Mouse (Mus musculus) mammary gland, adult 2 months (tissue): Measurements from ENCODE around the gene Ptpn6. TPM values are rescaled to one million over a fixed set of nuclear protein-coding genes. Genes with fewer than 3 reads are reported as not detected.

Source experiments
- polyA plus RNA-seq: library from polyadenylated mRNA; depleted of rRNA; stranded (reverse); fragments of >200 nt; gene quantifications from 2 replicates; pipeline ENCODE4 v1.2.3, GENCODE M21; 2012; ENCODE audit warnings: low replicate concordance; rRNA removed

Gene Ptpn6
- 82.7 and 124 TPM in 2 replicates for polyA plus RNA-seq

DNA sequence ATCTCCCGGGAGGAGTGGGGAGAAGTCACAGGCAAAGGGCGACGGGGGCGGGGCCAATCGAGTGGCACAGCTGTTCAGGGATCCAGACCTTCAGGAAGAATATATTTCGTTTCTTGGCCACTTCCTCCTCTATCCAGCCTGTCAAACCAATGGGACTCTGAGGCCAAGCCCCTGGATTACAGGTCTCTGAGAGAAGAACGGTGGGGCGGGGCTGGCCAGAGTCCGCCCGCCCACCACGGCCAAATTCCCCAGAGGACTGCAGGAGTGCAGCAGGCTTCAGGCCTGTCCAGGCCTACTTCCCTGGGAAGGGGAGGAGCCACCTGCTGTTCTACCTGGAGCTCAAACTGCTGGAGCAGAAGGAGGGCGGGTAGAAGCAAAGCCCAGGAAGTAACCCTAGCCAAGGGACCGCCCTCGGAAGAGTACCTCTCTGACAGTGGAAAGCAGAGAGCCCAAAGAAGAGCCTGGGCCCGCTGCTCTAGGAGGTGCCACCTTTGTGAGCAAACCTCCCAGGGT, at the start of gene Ptpn6:
Gene Ptpn6, minus strand, starts transcription at position 204 of the 513 bp plus-strand sequence.

DNA sequence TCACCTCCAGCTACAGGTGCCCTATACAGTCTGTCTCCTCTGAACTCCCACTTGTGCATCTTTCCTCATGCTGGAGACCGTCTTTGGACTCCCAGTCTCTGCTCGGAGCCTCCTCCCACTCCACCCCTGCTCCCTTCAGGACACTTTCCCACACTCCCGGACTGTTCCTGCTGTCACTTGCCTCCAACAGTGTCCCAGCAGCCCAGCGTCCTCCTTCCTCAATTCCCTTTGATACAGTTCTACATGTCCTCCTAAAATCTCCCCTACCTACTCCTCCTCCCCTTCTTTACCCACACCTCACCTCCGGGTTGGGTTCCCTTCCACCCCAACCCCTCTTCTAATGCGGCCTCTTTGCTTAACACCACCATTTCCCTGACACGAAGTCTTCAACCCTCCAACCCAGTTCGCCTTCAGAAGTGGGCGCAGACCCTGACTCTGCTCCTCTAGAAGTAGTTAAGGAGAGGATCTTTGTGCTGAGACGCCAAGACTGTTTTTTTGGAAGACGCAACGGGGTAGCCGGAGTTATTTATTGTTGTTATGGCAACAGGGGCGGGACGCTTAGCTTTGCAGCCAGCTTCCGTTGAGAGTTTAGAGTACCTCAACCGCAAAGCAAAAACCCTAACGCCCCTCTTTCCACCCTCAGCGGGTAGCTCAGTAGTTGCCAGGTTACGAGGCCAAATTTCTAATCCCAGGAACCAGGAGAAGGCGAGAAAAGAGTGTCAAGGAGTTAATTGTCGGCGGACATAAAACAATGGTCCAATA, 40.9 kb upstream of the Ptpn6 start, which contains the start of gene Lrrc23:
Gene Lrrc23, minus strand, starts transcription at position 506 of the 762 bp plus-strand sequence.

DNA sequence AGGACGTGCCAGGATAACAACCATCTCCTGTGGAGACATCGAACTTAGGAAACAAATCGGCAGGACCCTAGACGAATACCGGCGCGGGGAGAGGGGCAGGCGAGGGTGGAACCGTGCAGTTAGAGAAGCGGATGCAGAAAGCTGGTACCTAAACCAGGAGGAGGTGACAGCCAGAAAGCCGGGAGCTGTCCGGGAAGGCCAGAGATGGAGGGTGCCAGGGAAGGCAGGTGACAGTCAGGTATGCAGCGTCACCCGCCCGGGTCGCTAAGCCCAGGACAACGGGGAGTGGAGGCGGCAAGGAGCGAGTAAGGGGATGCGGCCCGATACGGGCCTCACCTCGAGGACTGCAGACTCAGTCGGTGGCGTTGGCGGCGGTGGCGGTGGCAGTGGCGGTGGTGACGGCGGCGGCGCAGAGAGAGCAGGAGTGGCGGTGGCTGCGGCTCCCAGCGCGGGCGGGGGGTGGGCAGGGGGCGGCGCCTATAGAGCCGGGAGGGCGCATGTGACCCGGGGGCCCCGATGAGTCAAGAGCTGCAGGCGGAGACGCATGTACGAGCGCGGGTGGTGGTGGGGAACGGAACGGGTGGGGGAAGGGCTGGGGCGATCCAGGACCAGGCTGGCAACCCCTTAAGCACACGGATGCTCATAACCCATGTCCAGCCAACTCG, 30.7 kb upstream of the Ptpn6 start, which contains the start of gene Eno2:
Gene Eno2, minus strand, starts transcription at position 573 of the 665 bp plus-strand sequence.

DNA sequence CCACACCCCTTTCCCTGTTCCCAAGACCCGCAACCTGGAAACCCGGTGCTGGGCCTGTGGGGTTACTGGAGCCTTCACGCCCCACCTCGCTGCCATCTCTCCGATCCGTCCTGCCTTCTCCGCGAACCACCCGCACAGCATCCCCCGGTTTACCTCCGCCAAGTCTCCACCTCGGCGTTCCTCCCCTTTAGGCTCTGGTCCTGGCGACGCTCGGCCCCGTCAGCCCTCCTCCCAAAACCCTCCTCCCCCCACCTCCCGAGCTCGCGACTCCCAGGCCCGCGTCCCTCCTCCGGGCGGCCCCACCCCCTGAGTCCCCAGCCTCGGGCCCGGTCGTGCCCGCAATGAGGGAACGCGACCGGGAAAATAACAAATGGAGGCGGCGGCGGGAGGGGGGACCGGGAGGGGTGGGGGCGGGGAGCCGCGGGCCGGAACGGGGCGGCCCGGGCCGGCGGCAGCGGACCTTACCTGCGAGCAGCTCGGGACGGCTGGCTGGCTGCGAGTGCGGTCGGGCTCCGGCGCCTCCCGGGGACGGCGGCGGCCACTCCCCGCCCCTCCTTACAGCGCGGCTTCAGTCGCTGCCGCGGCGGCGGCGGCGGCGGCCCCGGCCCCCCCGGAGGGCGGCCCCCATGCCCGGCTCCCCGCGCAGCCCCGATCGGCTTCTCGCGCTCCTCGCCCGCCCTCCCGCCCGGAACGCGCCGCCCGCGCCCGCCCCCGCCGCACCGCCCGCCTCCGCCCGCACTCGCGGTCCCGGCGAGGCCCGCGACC, 17.5 kb upstream of the Ptpn6 start, which contains the start of the genes Gm45234 and Atn1:
Gene Gm45234, minus strand, starts transcription at position 191 of the 765 bp plus-strand sequence.
Gene Atn1, minus strand, starts transcription at position 694 of the 765 bp plus-strand sequence.

DNA sequence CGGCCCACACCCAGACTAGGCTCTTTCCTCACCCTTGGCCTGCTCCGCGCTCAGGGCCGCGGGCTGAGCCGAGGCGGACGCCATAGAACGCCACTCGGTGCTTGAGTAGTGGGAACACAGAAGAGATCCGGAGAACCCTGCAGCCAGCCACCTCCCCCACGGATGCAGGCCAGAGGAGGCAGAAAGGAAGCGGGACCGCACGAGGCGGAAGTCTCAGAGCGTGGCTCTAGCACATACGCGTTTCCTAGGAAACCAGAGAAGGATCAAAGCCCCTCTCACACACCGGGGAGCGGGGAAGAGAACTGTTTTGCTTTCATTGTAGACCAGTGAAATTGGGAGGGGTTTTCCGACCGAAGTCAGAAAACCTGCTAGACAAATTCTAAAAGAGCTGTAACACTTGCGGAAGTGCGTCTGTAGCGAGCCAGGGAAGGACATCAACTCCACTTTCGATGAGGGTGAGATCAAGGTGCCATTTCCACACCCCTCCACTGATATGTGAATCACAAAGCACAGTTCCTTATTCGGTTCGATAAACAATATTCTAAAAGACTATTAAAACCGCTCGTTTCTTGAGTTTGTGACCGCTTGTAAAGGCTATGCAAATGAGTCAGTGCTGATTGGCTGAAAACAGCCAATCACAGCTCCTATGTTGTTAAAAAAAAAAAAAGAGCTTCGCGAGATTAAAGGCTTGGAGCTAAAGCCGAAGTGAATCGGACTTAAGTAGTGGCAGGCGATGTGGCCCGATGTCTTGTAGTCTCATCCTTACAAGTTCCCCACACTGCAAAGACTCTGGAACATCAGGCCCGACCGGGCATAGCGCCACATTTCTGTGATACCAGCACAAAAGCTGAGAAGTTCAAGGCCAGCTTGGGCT, 2.6 kb upstream of the Ptpn6 start, which contains the start of gene Grcc10:
Gene Grcc10, minus strand, starts transcription at position 487 of the 874 bp plus-strand sequence.

DNA sequence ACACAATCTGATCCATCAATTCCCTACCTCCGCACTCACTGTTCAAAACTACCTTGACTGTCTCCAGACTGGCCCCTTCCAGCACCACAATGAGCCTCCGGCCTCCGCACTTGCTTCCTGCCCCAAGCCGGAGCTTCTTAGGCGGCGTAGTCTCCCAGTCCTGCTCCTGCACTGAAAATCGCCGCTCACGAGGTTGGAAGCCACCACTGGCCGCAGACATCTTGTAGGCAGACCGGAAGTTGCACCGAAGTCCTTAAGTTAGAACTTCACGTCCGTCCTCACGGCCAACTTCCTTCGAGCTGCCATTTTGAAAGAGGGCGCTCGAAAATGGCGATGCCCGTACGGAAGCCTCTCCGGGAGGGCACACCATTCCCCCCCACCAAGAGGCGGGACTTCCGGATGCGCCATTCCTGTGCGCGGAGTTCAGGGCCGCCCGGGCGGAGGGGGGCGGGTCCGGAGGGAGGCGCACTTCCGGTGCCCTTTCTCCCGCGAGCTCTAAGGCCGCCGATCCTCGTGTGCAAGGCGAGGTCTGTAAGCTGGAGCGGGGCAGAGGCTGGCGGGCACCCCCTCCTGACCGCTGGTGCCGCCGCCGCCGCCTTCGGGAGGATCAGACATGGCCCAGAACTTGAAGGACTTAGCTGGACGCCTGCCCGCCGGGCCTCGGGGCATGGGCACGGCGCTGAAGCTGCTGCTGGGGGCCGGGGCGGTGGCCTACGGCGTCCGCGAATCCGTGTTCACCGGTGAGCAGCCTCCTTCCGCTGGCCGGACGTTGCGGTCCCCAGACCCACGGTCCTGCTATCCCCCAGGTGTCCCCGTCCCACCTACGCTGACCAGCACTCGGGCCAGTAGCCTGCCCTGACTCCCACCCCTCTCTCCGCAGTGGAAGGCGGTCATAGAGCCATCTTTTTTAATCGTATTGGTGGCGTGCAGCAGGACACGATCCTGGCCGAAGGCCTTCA, 26.4 kb downstream of the Ptpn6 start, which contains the start of the genes Emg1 and Phb2:
Gene Emg1, minus strand, starts transcription at position 355 of the 959 bp plus-strand sequence.
Gene Phb2, plus strand, starts transcription at position 513 of the 959 bp plus-strand sequence.

Other genes starting within 250 kb of the Ptpn6 start
- gene C1rl, start 245.6 kb downstream of the Ptpn6 start, polyA plus RNA-seq, result 6.1 and 7.9 TPM in 2 replicates
- 67.2 and 93.0 TPM in 2 replicates for gene C1ra, start 226.3 kb downstream of the Ptpn6 start, polyA plus RNA-seq
- 115 and 294 TPM in 2 replicates for gene C1s1, start 196.4 kb downstream of the Ptpn6 start, polyA plus RNA-seq
- gene C1rb, start 168.4 kb downstream of the Ptpn6 start, polyA plus RNA-seq, result 0.19 and 0.26 TPM in 2 replicates
- gene C1s2, start 102.6 kb downstream of the Ptpn6 start, polyA plus RNA-seq, result 0.10 and 0.45 TPM in 2 replicates
- gene Lpcat3, start 75.7 kb downstream of the Ptpn6 start, polyA plus RNA-seq, result 150 and 207 TPM in 2 replicates
- 37.9 and 58.8 TPM in 2 replicates for gene Emg1, start 26.5 kb downstream of the Ptpn6 start, polyA plus RNA-seq
- gene Phb2, start 26.4 kb downstream of the Ptpn6 start, polyA plus RNA-seq, result 115 and 126 TPM in 2 replicates
- 242 and 257 TPM in 2 replicates for gene Grcc10, start 2.7 kb upstream of the Ptpn6 start, polyA plus RNA-seq
- gene Gm45234, start 17.3 kb upstream of the Ptpn6 start, polyA plus RNA-seq, result not detected in 2 replicates
- 25.6 and 59.6 TPM in 2 replicates for gene Atn1, start 17.8 kb upstream of the Ptpn6 start, polyA plus RNA-seq
- gene Eno2, start 31.0 kb upstream of the Ptpn6 start, polyA plus RNA-seq, result 11.8 and 17.7 TPM in 2 replicates
- 0.76 and 1.5 TPM in 2 replicates for gene Lrrc23, start 41.0 kb upstream of the Ptpn6 start, polyA plus RNA-seq
- 16.4 and 26.4 TPM in 2 replicates for gene Spsb2, start 69.9 kb upstream of the Ptpn6 start, polyA plus RNA-seq
- gene Tpi1, start 75.6 kb upstream of the Ptpn6 start, polyA plus RNA-seq, result 313 and 1,090 TPM in 2 replicates
- 84.8 and 98.1 TPM in 2 replicates for gene Usp5, start 90.8 kb upstream of the Ptpn6 start, polyA plus RNA-seq
- gene Cdca3, start 90.8 kb upstream of the Ptpn6 start, polyA plus RNA-seq, result 7.1 and 9.3 TPM in 2 replicates
- gene Gnb3, start 101.6 kb upstream of the Ptpn6 start, polyA plus RNA-seq, result 0.55 TPM in 1 of 2 replicates, not detected in the other
- 29.1 and 38.5 TPM in 2 replicates for gene P3h3, start 119.0 kb upstream of the Ptpn6 start, polyA plus RNA-seq
- gene Gpr162, start 125.3 kb upstream of the Ptpn6 start, polyA plus RNA-seq, result 1.3 and 2.7 TPM in 2 replicates
- gene Cd4, start 149.5 kb upstream of the Ptpn6 start, polyA plus RNA-seq, result 25.7 and 33.5 TPM in 2 replicates
- gene Lag3, start 173.0 kb upstream of the Ptpn6 start, polyA plus RNA-seq, result 9.6 and 17.2 TPM in 2 replicates
- gene Ptms, start 181.4 kb upstream of the Ptpn6 start, polyA plus RNA-seq, result 1,592 and 1,640 TPM in 2 replicates
- 328 and 380 TPM in 2 replicates for gene Mlf2, start 192.7 kb upstream of the Ptpn6 start, polyA plus RNA-seq
- gene Cops7a, start 226.8 kb upstream of the Ptpn6 start, polyA plus RNA-seq, result 176 and 323 TPM in 2 replicates